Mouse (Mus musculus) right cerebral cortex, postnatal 25 days (tissue): Measurements from ENCODE around the gene Gad2.

Experiments used
- DNase-seq: peaks from one replicate; pipeline ENCODE4 v3.0.0; 2022

Gad2 gene

DNA sequence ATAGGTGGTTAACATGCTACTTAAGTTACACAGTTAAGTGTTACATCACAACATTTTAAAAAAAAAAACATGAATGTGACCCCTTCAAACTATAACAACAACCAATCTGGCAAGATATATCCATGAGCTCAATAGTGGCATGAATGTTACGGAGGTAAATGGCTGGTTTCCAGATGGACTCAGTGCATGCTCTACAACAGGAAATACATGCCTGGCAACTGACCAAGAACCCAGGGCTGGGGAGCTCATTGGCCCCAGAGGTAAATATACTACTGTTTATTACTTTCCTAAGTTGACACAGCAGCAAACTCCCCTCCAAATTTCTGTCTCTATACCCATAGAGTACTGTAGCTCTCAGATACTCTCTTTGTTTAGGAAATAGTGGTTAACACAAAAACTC lies 26.4 kb downstream of the Gad2 start:
- DNase-seq, result no peak

DNA sequence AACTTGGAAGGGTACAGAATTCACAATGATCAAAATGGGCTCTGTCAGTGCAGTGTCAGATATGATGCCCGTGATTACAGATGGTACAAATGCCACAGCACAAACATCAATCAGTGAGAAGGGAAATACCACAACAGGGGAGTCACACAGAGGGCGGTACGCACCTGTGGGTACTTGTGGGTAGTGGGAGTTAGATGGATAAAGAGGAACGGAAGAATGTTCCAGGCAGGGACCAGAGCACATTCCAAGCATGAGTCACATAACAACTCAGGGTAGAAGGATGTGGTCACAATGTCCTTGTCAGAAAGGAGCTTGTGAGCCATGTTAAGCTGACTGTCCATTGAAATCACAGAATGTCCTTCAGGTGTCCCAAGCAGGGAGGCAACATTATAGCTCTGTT lies 29.8 kb downstream of the Gad2 start:
- no peak for DNase-seq

DNA sequence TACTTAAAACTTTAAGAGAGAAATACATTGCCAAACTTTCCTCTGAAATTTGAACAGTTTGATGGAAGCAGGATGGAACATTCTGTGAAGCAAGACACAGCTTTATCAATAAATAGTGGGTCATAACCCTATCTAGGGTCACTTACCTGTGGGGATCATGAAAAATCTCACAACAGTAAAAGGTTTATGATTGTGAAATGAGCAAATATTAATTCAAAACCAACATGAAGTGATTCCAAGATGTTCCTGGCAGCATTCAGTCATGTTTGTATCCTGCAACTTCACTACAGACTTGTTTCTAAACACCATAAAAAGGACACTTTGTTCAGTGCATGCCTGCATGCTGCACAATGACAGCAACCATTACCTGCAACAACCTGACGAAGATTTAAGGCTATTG lies 41.7 kb downstream of the Gad2 start:
- DNase-seq, result no peak

DNA sequence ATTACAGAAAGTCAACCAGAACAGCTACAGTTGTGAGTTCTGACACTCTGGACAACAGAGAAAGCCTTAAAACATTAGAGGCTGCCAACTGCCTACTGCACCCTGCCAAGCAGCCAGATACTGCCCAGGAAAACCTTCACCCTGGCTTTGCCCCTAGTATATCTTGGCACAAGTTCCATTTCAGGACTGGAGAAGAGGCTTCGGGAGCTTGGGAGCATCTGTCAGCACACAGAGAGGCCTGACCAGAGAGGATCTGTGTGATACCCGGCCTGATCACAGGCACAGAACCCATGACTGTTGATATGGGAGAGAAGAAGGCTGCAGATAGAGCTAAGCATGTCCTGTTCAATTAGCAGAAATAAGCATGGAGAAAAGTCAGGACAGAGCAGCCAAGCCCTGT lies 48.4 kb downstream of the Gad2 start:
- no peak for DNase-seq

DNA sequence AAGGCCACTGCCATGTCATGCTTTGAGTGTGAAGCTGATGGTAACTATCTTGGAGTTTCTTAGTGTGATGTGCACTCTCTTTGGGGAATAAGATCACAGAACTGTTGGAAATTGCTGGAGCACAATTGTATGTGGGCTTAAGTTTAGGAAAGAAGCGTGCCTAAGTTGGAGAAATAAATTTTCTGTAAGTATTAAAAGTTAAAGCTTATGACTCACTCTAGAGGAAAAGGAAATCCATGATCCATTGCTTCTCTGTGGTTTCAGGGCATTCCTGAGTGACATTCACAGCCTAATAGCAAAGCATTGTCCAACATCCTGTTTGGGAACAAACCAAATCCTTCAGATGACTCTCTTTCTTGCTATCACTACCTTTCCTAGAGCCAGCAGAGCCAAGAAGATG lies 49.3 kb downstream of the Gad2 start:
- DNase-seq, result no peak

DNA sequence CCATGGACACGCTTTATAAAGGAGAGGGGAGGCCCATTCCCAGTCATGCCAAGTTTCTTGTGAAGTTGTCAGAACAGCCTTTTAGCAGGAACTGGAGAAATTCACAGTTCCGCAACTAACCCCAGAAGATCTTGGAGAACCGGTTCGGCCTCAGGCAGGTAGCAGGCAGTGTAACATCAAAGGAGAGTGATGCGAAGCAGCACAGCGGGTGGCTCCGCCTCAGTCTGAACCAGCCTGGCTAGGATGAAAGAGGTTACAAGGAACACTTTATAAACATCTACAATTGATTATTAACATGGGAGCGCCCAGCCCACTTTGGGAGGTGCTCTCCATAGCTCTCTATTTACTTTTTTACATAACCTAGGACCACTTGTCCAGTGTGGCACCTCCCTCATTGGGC lies 55.1 kb downstream of the Gad2 start:
- no peak for DNase-seq

DNA sequence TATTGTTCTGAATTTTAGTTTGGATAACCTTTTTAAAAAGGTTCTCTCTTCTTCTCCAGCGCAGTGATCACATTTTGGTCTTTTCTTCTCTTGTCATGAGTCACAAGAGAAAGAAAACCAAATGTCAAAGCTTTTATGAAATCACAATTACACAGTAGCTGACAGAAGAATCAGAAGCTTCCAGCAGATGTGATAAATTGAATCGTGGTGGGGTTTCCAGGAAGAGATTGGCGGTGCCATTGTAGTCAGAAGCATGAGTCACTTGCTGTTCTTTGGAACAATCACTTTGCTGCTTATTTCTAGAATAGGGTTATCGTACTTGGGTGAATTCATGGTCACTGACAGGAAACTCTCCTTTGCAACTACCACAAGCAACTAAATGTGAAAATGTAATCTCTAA lies 57.9 kb downstream of the Gad2 start:
- DNase-seq, result no peak

DNA sequence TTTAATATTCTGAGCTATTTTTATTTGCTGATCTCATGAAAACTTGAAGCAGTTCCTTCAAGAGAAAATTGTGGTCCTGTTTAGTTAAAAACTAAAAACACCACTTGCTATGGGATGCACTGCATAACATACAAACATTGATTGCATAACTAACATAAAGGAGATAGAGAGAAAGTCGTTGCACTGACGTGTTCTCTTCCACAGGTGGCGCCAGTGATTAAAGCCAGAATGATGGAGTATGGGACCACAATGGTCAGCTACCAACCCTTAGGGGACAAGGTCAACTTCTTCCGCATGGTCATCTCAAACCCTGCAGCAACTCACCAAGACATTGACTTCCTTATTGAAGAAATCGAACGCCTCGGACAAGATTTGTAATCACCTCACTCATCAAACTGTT lies 68.0 kb downstream of the Gad2 start:
- no peak for DNase-seq

DNA sequence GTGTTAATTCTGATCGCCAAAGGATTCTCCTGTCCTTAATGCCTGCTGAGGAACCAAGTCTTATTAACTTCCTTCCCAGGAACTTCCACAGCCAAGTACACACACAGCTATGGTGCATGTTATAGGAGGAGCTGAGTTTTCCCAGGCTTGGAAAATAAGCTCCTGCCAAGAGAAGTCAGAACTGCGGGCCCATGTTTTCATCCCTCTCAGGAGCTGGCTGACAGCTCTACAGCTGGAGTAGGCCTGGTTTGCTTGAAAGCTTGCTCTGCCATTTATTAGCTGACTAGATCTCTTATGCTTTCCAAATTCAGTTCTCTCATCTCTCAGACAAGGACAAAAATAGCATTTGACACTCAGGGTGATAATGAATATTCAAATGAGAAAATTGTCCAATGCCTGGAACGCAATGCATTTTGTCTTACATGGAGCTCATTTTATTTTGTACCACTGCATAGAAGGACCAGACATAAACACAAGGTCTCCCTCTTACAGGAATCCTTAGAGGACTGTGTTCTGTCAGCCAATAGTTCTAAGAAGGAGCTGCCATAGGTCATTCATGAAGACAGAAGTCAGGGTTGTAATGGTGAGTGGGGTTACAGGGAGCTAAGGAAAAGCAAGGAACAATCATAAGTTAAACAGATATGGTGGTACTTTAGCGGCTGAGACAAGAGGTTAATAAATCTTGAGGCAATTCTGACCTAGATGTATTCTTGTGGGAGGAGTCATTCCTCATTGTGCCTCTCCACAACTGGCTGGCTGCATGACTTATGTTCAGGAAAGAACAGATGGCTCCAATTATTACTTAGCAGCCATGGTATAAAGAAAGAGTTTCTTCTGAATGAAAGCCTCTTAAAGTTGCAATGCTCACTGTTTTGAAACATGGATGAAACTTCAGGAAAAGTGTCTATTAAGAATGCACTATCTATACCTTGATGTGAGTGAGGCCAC lies 83.0 kb downstream of the Gad2 start:
- no peak for DNase-seq

DNA sequence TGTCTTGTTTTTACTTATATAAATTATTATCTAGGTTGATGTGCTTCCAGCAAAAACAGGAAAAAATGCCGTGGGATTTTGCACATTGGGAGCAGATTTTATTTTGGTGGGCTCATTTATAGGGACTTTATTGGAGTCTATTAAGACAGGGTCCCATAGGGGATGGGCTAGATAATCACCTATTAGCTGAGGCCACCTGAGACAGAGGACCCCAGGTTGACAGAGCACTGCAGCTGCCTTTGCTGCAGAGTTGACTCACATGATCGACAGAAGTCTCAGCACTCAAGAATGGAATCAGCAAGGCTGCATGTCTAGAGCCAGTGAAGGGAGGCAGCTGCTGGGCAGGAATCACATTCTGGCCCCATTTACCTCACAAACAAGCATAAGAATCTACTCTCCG lies 84.2 kb downstream of the Gad2 start:
- DNase-seq, result no peak

DNA sequence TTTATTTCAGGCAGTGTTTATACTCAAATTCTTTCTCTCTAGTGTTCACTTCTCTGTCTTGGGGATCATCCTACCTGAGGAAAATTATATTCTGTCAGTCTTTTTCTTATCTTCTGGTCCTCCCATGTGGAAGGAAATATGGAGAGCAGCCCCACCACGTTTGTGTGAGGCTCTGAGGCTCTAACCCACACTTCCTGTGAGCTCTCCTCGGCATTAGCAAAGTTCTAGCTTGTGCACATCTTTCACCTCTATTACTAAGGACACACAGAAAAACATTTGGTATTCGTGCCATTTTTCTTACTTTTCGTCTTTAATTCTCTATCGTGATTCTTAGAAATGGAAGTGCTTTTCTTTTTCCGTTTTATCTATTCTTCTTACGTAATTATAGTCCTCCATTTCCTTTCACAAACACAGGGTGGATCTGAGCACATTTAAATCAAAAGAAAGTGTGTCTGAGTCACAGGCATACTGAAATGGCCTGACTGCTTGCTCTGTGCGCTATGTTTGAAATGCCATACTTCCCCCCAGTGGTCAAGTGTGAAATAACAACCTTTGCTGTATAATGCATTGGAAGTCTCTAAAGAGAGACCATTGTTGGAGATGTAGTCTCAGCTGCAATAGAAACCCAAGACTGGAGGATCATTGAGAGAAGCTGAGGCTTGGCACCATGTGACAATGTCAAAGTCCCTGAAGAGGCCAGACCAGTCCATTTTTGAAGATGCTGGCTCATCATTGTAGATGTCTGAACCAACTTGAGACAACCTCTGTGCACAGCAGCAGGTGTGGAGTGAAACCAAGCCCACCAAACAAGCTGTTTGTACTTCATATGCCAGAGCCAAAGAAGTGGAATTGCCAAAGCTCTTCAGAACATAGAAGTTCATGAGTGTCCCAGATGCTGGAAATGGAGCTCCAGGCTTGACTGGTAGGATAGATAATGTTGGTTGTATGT lies 99.8 kb downstream of the Gad2 start:
- DNase-seq, result peak; percentile 41

DNA sequence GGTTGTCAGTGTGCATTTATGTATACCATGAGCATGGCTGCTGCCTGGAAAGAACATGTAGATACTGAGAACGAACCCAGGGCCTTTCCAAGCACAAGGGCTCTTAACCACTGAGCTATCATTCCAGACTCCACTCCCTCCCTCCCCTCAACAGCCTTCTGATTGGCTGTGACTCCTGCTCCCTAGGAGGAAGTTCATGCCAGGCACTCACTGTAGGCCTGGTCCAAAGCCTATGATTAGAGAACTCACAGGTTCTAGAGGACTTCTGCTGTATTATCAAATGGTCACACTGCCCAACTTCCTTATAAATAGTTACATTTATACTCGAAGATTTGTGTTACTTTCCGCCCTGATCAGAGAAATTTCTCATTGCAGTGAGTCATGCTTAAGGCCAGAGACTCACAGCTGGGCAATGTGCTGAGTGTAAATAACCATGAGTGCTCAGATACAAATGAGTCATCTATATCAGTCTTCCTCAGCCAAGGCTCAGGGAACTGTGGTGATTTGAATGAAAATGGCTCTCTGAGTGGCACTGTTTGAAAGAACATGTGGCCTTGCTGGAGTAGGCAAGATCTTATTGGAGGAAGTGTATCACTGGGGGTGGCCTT lies 102.0 kb downstream of the Gad2 start:
- no peak for DNase-seq

DNA sequence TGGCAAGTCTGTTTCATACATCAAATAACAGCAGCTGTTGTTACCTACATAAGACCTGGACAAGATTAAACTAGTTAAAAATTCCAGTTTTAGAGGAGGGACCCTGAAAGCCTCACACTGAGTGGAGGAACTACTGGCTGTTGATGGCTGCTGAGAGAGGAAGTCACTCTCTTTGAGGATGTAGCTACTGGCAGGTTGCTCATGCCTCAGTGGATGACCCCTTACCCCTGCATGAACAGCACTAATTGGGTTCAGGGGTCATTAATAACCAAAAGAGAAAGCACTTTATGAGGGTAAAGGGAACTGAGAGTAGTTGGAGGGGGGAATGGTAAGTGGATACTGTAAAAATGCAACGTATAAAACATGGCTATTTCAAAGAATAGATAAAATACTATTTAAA lies 105.1 kb downstream of the Gad2 start:
- DNase-seq, result no peak

DNA sequence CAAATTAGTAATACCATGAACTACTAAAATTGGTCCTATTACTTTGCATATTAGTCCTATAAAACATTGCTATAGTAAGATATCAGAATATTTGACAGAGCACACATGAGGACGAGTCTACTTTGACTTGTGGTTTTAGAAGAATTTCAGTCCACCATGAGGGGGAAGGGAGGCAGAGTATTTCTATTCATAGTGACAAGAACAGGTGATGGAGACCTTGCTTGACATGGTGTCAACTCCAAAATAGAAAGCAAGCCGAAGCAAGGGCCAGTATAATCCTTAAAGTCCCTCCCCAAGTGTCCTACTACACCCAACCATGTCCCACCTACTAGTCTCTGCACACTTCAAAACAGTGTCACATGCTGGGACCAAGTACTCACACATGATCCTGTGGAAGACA lies 114.1 kb downstream of the Gad2 start:
- DNase-seq, result no peak

DNA sequence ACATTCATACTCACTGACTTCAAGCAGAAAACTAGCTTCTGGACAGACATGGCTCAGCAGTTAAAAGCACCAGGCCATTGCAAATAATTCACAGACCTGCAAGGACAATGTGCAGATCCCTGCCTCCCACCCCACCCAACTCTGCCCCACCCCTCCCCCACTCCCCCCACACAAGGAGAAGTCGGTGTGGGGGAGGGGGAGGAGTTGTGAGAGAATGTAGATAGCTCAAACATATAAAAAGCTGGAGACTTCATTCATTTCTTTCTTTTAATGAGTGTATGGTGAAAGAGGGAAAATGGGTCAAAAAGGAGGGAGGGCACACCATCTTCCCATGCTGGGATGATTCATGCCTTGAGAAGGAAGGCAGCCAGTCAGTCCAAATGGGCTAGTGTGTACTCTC lies 117.4 kb downstream of the Gad2 start:
- DNase-seq, result no peak

DNA sequence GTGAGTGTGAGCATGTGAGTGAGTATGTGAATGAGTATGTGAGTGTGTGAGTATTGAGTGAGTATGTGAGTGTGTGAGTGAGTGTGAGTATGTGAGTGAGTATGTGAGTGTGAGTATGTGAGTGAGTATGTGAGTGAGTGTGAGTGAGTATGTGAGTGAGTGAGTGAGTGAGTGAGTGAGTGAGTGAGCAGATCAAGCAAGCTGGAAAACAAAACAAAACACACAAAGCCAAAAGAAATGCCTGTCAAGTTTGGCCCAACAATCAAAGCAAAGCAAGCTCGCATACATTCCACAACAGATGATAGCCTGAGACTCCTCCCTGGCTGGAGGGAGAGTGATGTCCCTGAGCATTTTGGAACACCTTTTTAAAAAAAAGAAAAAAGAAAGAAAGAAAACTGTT lies 118.4 kb downstream of the Gad2 start:
- DNase-seq, result no peak

DNA sequence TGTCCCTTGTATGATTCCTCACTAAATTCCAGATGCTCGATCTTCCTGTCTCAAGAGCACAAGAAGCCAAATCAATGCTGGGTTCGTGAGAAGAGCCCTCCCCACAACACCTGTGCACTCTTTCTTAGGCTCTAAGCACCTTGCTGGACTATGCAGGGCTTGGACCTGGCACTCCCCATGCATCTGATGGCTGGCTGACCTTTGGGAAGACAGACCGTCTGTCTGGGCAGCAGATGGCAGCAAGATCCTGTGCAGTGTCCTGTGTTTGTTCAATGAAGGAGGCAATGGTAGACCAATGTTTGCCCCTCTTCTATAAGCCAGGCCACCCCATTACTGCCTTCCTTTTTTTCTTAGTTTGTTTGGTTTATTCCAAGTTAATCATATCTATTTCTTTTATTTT lies 119.2 kb downstream of the Gad2 start:
- no peak for DNase-seq
